Mouse (Mus musculus): ENCODE results near the gene Naglu.

Gene Naglu

GRCm38 (mm10) chr11:101069391-101070188, at the start of gene Naglu:
Naglu (plus strand) TSS chr11:101070012.
- DNase-seq, result peak; percentile 97

GRCm38 (mm10) chr11:101023371-101023770, 46.4 kb upstream of the Naglu start:
- peak; percentile 30 for DNase-seq

GRCm38 (mm10) chr11:101024001-101024400, 45.8 kb upstream of the Naglu start:
- DNase-seq, result no peak

- no peak for DNase-seq
These were observed 42.7 kb upstream of the Naglu start for GRCm38 (mm10) chr11:101027121-101027520.

- no peak for DNase-seq
These were observed 40.5 kb upstream of the Naglu start for GRCm38 (mm10) chr11:101029320-101029719.

GRCm38 (mm10) chr11:101030136-101030807, 39.5 kb upstream of the Naglu start:
- DNase-seq, result no peak

GRCm38 (mm10) chr11:101030808-101031156, 39.0 kb upstream of the Naglu start:
- no peak for DNase-seq

GRCm38 (mm10) chr11:101031470-101031869, 38.3 kb upstream of the Naglu start:
- DNase-seq, result no peak

- no peak for DNase-seq
These were observed 35.8 kb upstream of the Naglu start for GRCm38 (mm10) chr11:101033856-101034500.

- no peak for DNase-seq
These were observed 35.0 kb upstream of the Naglu start for GRCm38 (mm10) chr11:101034614-101035327.

- no peak for DNase-seq
These were observed 34.5 kb upstream of the Naglu start for GRCm38 (mm10) chr11:101035328-101035695.

- DNase-seq, result no peak
These were observed 32.0 kb upstream of the Naglu start for GRCm38 (mm10) chr11:101037795-101038194.

GRCm38 (mm10) chr11:101045826-101046225, 24.0 kb upstream of the Naglu start:
- DNase-seq, result no peak

GRCm38 (mm10) chr11:101046440-101046839, 23.4 kb upstream of the Naglu start:
- no peak for DNase-seq

GRCm38 (mm10) chr11:101047502-101047901, 22.3 kb upstream of the Naglu start:
- DNase-seq, result no peak

- DNase-seq, result no peak
These were observed 19.5 kb upstream of the Naglu start for GRCm38 (mm10) chr11:101050359-101050758.

- DNase-seq, result no peak
These were observed 18.7 kb upstream of the Naglu start for GRCm38 (mm10) chr11:101051051-101051493.

GRCm38 (mm10) chr11:101051617-101052016, 18.2 kb upstream of the Naglu start:
- DNase-seq, result no peak

GRCm38 (mm10) chr11:101052751-101053473, 16.9 kb upstream of the Naglu start:
- peak; percentile 62 for DNase-seq

- DNase-seq, result no peak
These were observed 15.8 kb upstream of the Naglu start for GRCm38 (mm10) chr11:101053974-101054373.

GRCm38 (mm10) chr11:101055418-101055817, 14.4 kb upstream of the Naglu start:
- peak; percentile 40 for DNase-seq

- DNase-seq, result peak; percentile 85
These were observed 12.9 kb upstream of the Naglu start for GRCm38 (mm10) chr11:101056885-101057284.

All from lung, postnatal 10 days (tissue).